Mouse (Mus musculus) lung, postnatal 4 days (tissue): ENCODE results near the gene Tpi1.
"Not testable (repeated sequence)": the region's sequence is repeated elsewhere in the genome, so short reads cannot be mapped to it uniquely, and the experiment has no call there.

Source experiments
- DNase-seq, 2 experiments: peaks; one replicate each; pipeline ENCODE4 v3.0.0; 2021

Tpi1 gene

GRCm38 (mm10) chr6:124808358-124809012 lies 5.6 kb downstream of the Tpi1 start, which contains the start of gene Spsb2:
Spsb2 (plus strand) TSS chr6:124808661.
- DNase-seq, result peak; percentile 87 to 92

- no peak for DNase-seq
Observed at GRCm38 (mm10) chr6:124807986-124808357, 6.1 kb downstream of the Tpi1 start.

- DNase-seq, result no peak
Observed at GRCm38 (mm10) chr6:124807366-124807765, 6.7 kb downstream of the Tpi1 start.

- DNase-seq, result peak in 1 of 2 experiments; percentile 16
Observed at GRCm38 (mm10) chr6:124806446-124807140, 7.5 kb downstream of the Tpi1 start.

- DNase-seq, result peak; percentile 95
Observed at GRCm38 (mm10) chr6:124805341-124806321, 8.5 kb downstream of the Tpi1 start.

- DNase-seq, result no peak
Observed at GRCm38 (mm10) chr6:124804341-124804740, 9.8 kb downstream of the Tpi1 start.

GRCm38 (mm10) chr6:124803691-124804090 lies 10.4 kb downstream of the Tpi1 start:
- peak in 1 of 2 experiments; percentile 10 for DNase-seq

GRCm38 (mm10) chr6:124803061-124803460 lies 11.0 kb downstream of the Tpi1 start:
- no peak for DNase-seq

GRCm38 (mm10) chr6:124802400-124802799 lies 11.7 kb downstream of the Tpi1 start:
- DNase-seq, result not testable (repeated sequence)

- no peak for DNase-seq
Observed at GRCm38 (mm10) chr6:124796200-124796599, 17.9 kb downstream of the Tpi1 start.

GRCm38 (mm10) chr6:124795781-124796180 lies 18.3 kb downstream of the Tpi1 start:
- DNase-seq, result no peak

- no peak for DNase-seq
Observed at GRCm38 (mm10) chr6:124791911-124792310, 22.2 kb downstream of the Tpi1 start.

- DNase-seq, result no peak
Observed at GRCm38 (mm10) chr6:124790121-124790520, 24.0 kb downstream of the Tpi1 start.

GRCm38 (mm10) chr6:124789519-124789918 lies 24.6 kb downstream of the Tpi1 start:
- DNase-seq, result no peak

- DNase-seq, result no peak
Observed at GRCm38 (mm10) chr6:124787722-124788121, 26.4 kb downstream of the Tpi1 start.

GRCm38 (mm10) chr6:124786756-124787420 lies 27.2 kb downstream of the Tpi1 start:
- no peak for DNase-seq

- DNase-seq, result peak in 1 of 2 experiments; percentile 38
Observed at GRCm38 (mm10) chr6:124782436-124782835, 31.7 kb downstream of the Tpi1 start.

GRCm38 (mm10) chr6:124780917-124781316 lies 33.2 kb downstream of the Tpi1 start:
- DNase-seq, result no peak

GRCm38 (mm10) chr6:124779984-124780416 lies 34.1 kb downstream of the Tpi1 start:
- no peak for DNase-seq

- DNase-seq, result peak; percentile 57 to 63
Observed at GRCm38 (mm10) chr6:124779222-124779983, 34.7 kb downstream of the Tpi1 start, which contains the start of gene Lrrc23. Lrrc23 (minus strand) TSS chr6:124779727.

- DNase-seq, result no peak
Observed at GRCm38 (mm10) chr6:124770511-124770910, 43.6 kb downstream of the Tpi1 start.

- DNase-seq, result no peak
Observed at GRCm38 (mm10) chr6:124770013-124770412, 44.1 kb downstream of the Tpi1 start.
